Mouse (Mus musculus) c-Kit-negative CD71-positive TER-119-positive erythroid progenitor cells, embryonic 14.5 days (primary cell): ENCODE results near the gene Kcnf1.
"Not testable (repeated sequence)": the region's sequence is repeated elsewhere in the genome, so short reads cannot be mapped to it uniquely, and the experiment has no call there.

Experiments
- DNase-seq: peaks from one replicate; pipeline ENCODE4 v3.0.0-alpha.2; 2013; ENCODE audit warnings: low read depth, low spot score

Gene Kcnf1

GRCm38 (mm10) chr12:17159549-17159948 is 17.1 kb downstream of the Kcnf1 start:
- DNase-seq = no peak

- DNase-seq = no peak
Measured at GRCm38 (mm10) chr12:17157558-17157957, 19.1 kb downstream of the Kcnf1 start.

DNA sequence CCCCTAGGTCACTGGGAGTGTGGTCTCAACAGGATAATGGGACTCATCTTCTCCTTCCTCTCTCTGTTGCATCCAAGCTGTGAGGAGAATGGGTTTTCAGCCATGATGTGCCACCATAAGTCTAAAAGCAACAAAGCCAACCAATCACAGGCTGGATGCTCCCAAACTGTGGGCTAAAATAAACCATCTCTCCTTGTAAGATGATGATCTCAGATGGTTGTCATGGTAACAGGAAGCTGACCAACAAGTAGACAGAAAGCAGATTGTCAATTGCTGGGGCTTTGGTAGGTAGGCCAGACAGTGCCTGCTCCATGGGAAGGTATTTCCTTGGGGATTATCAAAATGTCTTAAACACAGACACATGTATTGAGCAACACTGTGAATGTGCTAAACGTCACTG is 20.9 kb downstream of the Kcnf1 start:
- DNase-seq = no peak

GRCm38 (mm10) chr12:17152840-17153239 is 23.8 kb downstream of the Kcnf1 start:
- no peak for DNase-seq

DNA sequence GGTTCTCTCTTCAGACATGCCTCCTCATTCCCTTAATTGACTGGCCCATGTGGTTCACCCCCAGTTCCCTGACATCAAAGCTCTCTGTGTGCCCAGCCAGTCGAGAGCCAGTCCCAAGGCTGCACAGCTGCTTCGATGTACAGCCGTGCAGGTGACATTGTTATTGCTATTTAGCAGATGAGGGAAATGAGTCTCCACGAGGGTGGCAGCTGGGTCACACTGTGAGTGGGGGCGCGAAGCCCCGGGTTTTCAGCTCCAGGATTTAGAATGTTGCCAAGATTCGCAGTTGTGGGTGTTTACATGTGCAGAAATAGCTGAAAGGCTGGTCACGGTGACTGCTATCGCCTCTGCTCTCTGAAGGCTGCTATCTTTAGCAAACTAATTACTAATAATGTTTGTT is 27.8 kb downstream of the Kcnf1 start:
- no peak for DNase-seq

- no peak for DNase-seq
Measured at GRCm38 (mm10) chr12:17141791-17142190, 34.9 kb downstream of the Kcnf1 start.

GRCm38 (mm10) chr12:17140436-17140835 is 36.3 kb downstream of the Kcnf1 start:
- DNase-seq = no peak

DNA sequence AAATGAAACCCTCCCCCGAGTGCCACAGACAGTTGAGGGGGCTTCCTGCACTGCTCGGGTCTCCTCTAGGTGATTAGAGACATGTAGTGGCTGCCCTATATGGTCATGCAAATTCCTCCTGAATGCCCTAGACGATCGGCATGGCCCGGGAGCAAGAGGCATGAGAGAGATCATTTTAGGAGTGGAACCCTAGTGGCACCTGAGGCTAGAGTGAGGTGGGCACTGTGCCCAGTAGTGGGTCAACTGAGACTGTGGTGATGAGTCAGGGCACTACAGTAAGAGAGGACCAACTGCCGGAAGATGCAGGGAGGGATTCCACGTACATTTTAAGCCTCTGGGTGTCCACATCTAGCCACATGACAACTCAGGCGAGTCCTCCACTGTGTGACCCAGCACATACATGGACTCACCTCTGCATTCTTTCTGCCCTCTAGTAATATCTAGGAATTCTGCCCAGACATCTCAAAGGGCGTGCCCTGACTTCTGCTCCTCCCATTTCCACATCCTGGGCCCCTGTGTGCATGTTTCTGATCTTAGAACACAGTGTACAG is 42.1 kb downstream of the Kcnf1 start:
- DNase-seq = no peak

- DNase-seq = no peak
Measured at GRCm38 (mm10) chr12:17132243-17132642, 44.4 kb downstream of the Kcnf1 start.

DNA sequence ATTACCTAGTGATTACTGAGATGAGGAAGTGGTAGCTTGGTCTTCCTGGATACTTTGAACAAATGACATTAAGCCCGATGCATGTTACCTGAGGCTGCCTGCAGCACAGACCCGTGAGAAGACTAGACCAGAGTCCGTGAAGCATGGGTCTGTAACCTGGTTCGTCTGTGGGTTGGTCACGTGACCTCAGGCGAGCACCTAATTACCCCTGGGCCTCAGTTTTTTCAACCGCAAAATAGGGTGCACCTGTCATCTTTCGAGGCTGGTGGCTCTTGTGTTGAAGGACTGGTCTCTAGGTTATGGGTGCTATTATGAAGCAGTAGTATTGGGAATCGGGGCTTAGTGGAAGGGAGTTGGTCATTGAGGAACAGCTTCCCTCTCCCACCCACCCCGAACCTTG is 45.1 kb downstream of the Kcnf1 start:
- no peak for DNase-seq

GRCm38 (mm10) chr12:17122881-17123280 is 53.8 kb downstream of the Kcnf1 start:
- DNase-seq = not testable (repeated sequence)
